In the genomic region with DNA sequence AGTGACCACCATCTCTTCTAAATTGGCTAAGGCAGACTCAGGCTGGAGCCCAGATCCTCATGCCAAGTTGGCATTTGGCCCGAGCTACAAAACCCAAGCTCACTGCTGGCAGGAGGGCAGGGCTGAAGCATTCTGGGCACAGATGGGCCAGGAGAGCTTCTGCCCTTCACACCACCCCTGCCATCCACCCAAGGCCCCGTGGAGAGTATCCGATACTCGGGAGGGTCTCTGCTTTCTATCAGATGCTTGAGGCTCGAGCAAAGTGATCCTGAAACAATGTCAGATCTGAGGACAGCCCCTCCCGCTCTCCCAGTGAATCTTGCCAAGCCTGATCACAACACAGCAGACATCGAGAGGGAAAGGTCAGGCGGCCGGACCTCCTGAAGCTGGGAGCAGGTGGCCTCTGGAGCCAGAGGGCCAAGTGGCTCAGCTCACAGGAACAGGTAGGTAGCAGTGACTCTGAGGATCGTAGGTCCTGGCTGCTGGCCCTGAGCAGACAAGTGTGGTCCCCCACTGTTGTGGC, we compare ENCODE assay signal across 7 mouse cellular contexts.
A peak's percentile ranks its signal among the peaks of the same experiment; 100 is the strongest.
DNase-seq lines count a peak whose midpoint lies in the region; ATAC-seq and TF ChIP-seq lines count a peak whose summit lies in the region.

No protein-coding gene starts in this region.

- no peak overlapping the region for H3K4me2 ChIP-seq in neural tube, embryonic 14.5 days (ENCODE audit: low read depth, low read length)
- H3K4me2 ChIP-seq in neural tube, embryonic 15.5 days = no peak overlapping the region

- no peak for TF ChIP-seq CTCF in gastrocnemius, adult 2 months (IDR thresholded peaks at IDR 0.05)

- H3K9me3 ChIP-seq in neural tube, embryonic 14.5 days (ENCODE audit: control insufficient read depth, low read length) = no peaks in the 10 kb centered on the region
- no peaks in the 10 kb centered on the region for H3K9me3 ChIP-seq in neural tube, embryonic 15.5 days (replicated peaks)

- peaks cover 6% of the 10 kb centered on the region; the same call in 1 of the 2 replicates for H3K4me1 ChIP-seq in neural tube, embryonic 14.5 days (ENCODE audit: control insufficient read depth, insufficient read depth, low read length)
- peaks cover 17% of the 10 kb centered on the region for H3K4me1 ChIP-seq in neural tube, embryonic 15.5 days

- H3K4me3 ChIP-seq in neural tube, embryonic 14.5 days (ENCODE audit: low read depth, low read length) = no peak overlapping the region
- no peak overlapping the region for H3K4me3 ChIP-seq in neural tube, embryonic 15.5 days (replicated peaks)
- H3K4me3 ChIP-seq in gastrocnemius, adult 2 months = peak overlapping the region; percentile 41

- no peak overlapping the region for H3K9ac ChIP-seq in neural tube, embryonic 14.5 days (replicated peaks; ENCODE audit: low read depth, low read length)
- H3K9ac ChIP-seq in neural tube, embryonic 15.5 days (replicated peaks) = no peak overlapping the region

- peak; percentile 93 for DNase-seq in gastrocnemius, adult 2 months
- peak; percentile 27 for DNase-seq in kidney, postnatal 14 days
- no peak for DNase-seq in spleen, postnatal 10 days (ENCODE audit: low spot score in 2 of 2)

- no peaks in the 10 kb centered on the region for H3K27me3 ChIP-seq in neural tube, embryonic 14.5 days (ENCODE audit: control insufficient read depth, insufficient read depth, low read length)
- H3K27me3 ChIP-seq in neural tube, embryonic 15.5 days (replicated peaks) = no peaks in the 10 kb centered on the region

- peak; percentile 21; the same call in 1 of the 2 replicates for ATAC-seq in neural tube, embryonic 14.5 days (ENCODE audit: low read depth)
- ATAC-seq in neural tube, embryonic 15.5 days (ENCODE audit: low FRiP score) = no peak; the same call in 1 of the 2 replicates
- peak; percentile 90 for ATAC-seq in cerebellum, adult (ENCODE audit: insufficient number of reproducible peaks, low FRiP score, low TSS enrichment)
- no peak for ATAC-seq in erythroid progenitor cell, adult 5-6 weeks (replicated peaks; ENCODE audit: low FRiP score, poor library complexity, severe bottlenecking)

- H3K27ac ChIP-seq in neural tube, embryonic 14.5 days (ENCODE audit: low read depth, low read length) = no peak overlapping the region
- H3K27ac ChIP-seq in neural tube, embryonic 15.5 days (replicated peaks) = no peak overlapping the region
- peak overlapping the region; percentile 89 for H3K27ac ChIP-seq in gastrocnemius, adult 2 months

- WGBS in neural tube, embryonic 14.5 days = 81% methylated on average over 10 of the region's 10 CpGs
- 75% methylated on average over 10 of the region's 10 CpGs for WGBS in neural tube, embryonic 15.5 days

- no peaks in the 10 kb centered on the region for H3K36me3 ChIP-seq in neural tube, embryonic 14.5 days (ENCODE audit: control insufficient read depth, insufficient read depth, low read length)
- no peaks in the 10 kb centered on the region for H3K36me3 ChIP-seq in neural tube, embryonic 15.5 days

- intact Hi-C loops in gastrocnemius, adult 2 months (cut with DNase I) = loop anchor here (5.0 kb wide), 2 partner anchors 41 to 116 kb away; a partner anchor contains a TSS

Comparison
In these comparisons a context has a peak if more than half of its experiments do, and no peak if none do; other contexts are left out.
1. ATAC-seq: peak in neural tube, embryonic 14.5 days (single experiment) and cerebellum, adult (single experiment); none in neural tube, embryonic 15.5 days (single experiment) and erythroid progenitor cell, adult 5-6 weeks (single experiment).
2. DNase-seq: peak in gastrocnemius, adult 2 months (single experiment) and kidney, postnatal 14 days (single experiment); none in spleen, postnatal 10 days (0 of 2).